In genomic region chrX:31223536-31223935, GRCm38 (mm10) we compare ENCODE assay signal across 30 mouse cellular contexts. TPM values are rescaled to one million over a fixed set of nuclear protein-coding genes. Genes with fewer than 3 reads are reported as not detected.
"Had no signal": no experiment of that assay in that cellular context is flagged by ENCODE, and none has a peak within 500 bp of the region (broad histone marks: within the 10 kb centered on the region; RNA-seq: fewer than 3 reads in every experiment).

No protein-coding gene starts in this region.

RNA-seq across cellular contexts. Expression of gene Spin2f, which starts 30.2 kb away (rescaled TPM):
- polyA plus RNA-seq: limb, embryonic 11.5 days; limb, embryonic 12.5 days; limb, embryonic 13.5 days; limb, embryonic 14.5 days; limb, embryonic 15.5 days; liver, adult 2 months; liver, embryonic 11.5 days; liver, embryonic 12.5 days; liver, embryonic 13.5 days; liver, embryonic 14.5 days; liver, embryonic 15.5 days; liver, embryonic 16.5 days; liver, postnatal 0 days; lung, adult 2 months; lung, embryonic 14.5 days; lung, embryonic 15.5 days; lung, embryonic 16.5 days; lung, postnatal 0 days; macrophage; midbrain, embryonic 10.5 days; midbrain, embryonic 12.5 days; midbrain, embryonic 13.5 days; midbrain, embryonic 14.5 days; midbrain, embryonic 15.5 days; midbrain, embryonic 16.5 days; midbrain, postnatal 0 days; myocyte; neural tube, embryonic 11.5 days; neural tube, embryonic 12.5 days; neural tube, embryonic 13.5 days had no signal
